Mouse (Mus musculus): ENCODE data around the gene Dusp1. TPM values are rescaled to one million over a fixed set of nuclear protein-coding genes. Genes with fewer than 3 reads are reported as not detected.

Dusp1 gene
- total RNA-seq, 1 experiment from 2014 or later, result 30.8 TPM

DNA sequence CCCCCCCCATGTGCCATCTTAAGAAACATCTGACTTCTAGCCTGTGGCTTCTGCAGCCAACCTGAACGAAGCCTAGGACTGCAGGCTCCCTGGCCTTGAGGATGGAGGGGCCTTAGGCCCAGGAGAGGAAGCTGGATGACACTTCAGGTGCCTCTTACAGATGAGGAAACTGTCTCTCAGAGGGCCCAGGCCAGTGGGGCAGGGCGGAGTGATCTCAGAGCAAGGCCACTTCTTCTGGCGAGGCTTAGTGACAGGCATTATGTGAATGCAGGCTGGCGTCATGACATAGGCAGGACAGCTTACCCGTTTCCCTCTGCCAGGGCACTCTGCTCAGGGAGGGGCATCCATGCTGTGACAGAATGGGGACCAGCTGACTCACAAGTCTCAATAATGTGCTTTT lies 60.1 kb downstream of the Dusp1 start:
- no peak for DNase-seq

DNA sequence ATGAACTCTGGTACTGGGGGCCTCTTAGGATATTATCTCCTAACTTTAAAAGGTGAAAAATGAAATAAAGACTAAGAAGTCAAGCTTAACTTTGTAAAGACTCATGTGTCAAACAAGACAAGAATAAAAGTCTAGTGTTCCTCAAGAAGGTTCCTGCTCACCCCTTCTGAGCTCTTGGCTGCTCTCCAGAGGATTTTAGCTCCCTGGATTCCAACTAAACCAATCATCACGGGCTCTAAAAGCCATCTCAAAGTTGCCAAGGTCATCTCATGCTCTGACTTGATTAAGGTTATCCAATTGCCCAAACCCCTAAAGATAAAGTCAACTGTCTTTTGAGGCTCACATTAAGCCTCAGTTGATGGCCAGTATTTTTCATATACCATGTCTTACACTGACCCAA lies 63.3 kb downstream of the Dusp1 start:
- DNase-seq, result no peak

DNA sequence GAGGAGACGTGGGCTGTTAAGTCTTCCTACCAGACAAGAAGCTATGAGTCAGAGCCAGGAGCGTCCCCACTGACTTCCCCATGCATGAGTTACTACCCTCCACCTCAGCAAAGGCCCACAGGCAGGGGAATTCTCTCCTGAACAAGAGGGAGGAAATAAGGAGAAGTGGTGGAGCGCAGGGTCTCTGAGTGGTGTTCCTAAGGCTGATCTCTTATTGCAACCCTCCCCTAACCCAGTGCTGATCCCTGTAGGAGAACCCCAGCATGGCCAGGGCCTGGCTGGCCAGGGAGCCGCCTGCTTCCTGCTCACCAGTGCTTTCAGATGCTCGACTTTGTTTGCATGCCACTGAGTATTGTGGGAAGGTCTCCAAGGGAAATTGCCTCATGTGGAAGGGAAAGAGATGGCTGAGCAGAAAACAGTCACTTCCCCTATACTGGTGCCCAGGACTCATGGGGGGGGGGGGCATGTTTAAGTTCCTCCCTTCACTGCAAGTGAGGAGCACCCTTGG lies 64.5 kb downstream of the Dusp1 start:
- no peak for DNase-seq

DNA sequence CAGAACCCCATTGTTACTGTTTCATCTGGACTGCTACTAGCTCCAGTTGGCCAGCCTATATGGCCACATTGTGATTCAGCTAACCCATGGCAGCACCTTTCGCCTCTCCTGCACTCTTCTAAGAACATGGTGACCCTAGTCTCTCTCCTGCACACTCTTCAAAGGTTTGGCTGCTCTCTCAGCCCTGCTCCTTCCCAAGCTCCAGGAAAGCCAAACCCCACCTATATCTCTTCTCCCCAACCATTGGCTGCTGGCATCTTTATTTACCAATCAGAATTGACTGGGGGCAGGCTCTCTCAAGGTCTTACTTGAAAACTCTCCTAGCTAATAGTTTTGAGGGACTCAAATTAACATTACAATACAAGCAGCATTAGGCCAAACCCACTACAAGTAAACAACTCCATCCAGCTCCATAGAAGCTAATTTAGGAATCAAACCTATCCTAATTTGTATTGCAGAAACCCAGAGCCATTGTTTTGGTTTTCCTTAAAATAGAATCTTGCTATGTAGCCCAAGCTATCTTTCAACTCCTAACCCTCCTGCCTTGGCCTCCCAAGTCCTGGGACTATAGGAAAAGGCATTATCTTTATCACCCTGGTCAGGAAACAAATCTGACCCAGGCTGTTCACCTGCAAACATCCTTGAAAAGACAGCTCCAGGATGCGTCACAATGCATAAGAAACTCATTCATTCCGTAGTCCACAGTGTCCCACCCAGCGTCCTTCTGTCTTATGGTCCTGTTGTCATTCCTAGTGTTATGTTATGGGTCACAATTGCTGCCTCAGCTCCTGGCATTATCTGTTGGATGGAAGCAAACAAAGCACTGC lies 67.1 kb downstream of the Dusp1 start:
- DNase-seq, result no peak

DNA sequence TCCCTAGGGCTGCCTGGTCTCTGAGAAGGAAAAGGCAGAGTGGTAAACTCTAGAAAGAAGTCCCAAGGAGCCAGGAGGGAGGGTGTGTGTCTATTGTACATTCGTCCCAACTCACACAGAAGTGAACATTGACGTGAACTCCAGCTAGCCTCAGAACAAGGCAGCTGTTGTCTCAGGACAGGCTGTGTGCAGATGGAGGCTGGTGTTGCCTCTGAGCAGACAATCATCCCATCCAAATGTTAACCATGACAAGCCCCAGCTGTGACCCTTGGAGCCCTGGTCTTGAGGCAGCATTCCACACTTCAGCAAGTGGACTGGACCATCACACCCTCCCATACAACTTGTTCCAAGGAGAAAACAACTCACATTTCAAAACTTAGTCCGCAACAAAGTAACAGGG lies 69.7 kb downstream of the Dusp1 start:
- DNase-seq, result no peak

DNA sequence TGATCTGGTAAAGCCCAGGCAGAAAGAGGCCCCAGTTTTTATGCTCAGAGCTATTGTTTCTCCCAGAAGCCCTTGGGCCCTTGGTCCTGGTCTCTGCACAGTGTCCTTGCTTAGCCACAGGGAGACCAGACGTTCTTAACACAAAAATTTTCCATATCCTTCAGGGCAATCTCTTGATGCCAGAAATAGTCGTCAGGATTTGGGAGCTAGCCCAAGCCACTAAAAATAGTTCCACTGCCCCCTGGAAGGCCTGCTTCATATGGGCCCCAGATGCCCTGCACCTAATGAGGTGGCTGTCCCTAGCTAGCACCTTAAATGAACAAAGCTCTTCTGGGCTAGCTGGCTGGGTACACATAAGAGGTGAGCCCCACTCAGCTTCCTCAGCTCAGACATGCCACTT lies 71.0 kb downstream of the Dusp1 start:
- no peak for DNase-seq

DNA sequence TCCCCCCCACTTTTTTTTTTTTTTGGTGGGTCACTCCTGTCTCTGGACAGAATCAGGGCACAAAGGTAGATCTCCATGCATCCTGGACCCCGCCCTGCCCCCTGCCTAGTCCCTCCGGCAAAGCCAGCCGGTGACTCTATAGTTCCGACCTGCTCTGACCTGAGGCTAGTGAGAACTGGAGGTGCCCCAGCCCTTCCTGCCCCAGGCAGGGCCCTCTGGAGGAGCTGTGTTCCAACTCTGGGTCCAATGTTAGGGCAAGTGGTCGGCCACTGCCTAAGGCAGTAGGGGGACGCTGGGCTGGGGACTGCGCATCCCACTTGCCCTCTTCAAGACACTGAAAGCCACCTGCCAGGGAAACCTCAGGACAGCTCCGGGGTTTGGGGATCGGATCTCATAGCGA lies 71.9 kb downstream of the Dusp1 start:
- DNase-seq, result no peak

DNA sequence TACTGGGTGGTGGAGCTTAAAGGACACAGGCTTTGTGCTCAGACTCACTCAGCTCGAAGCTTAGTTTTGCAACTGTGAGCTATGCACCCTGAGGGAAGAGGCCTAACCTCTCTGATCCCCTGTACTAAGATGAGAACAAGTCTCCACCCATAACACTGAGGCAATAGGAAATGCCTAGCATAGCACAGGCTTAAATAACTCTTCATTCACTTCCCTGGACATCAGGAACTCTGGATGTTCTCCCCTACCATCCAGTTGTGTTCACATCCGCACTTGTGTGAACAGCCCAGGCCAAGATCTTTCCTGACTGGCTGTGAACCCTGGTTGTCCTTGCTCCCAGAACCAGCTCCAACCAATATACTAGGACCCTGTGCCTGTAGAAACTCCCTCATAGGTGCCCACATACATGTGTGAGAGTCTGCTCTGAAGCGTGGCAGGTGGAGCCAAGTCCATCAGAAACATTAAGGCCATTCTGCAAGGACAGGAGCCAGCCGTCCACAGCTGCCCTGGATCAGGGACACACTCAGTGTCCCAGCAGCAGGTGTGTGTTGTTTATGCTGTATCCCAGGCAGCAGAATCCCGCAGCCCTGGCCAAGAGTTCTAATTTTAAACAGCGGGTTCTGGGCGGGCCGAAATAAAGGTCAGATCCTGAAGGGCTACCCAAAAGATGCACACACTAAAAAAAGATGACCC lies 73.1 kb downstream of the Dusp1 start:
- no peak for DNase-seq

DNA sequence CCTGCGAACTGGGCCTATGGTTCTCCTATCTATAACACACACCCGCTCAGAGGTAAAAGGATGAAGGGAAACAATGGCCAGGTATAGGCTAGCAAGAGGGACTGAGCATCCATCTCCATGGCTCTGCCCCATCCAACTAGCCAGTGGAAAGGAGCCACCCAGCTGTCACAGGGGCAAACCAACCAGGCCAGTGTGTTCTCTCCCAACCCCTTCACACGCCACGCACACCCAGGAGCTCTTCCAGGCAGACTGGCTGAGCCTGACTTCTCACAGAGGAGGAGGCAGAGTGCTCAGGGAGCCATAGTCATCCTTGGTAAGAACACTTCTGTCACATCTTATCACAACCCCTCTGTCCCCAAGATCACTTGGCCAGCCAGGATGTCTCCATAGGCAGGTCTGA lies 74.0 kb downstream of the Dusp1 start:
- no peak for DNase-seq

DNA sequence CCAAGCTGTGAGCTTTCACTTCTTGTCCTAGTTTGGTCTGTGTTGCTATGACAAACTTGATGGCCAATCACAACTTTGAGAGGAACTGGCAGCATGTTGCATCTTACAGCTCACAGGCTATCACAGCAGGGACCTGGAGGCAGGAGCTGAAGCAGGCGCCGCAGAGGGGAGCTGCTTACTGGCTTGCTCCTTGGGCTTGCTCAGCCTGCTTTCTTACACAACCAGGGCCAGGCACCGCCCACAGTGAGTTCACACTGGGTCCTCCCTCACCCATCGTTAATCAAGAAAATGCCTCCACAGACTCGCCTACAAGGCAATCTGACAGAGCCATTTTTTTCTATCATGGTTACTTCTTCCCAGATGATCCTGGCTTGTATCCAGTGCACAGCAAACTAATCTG lies 74.7 kb downstream of the Dusp1 start:
- DNase-seq, result no peak

DNA sequence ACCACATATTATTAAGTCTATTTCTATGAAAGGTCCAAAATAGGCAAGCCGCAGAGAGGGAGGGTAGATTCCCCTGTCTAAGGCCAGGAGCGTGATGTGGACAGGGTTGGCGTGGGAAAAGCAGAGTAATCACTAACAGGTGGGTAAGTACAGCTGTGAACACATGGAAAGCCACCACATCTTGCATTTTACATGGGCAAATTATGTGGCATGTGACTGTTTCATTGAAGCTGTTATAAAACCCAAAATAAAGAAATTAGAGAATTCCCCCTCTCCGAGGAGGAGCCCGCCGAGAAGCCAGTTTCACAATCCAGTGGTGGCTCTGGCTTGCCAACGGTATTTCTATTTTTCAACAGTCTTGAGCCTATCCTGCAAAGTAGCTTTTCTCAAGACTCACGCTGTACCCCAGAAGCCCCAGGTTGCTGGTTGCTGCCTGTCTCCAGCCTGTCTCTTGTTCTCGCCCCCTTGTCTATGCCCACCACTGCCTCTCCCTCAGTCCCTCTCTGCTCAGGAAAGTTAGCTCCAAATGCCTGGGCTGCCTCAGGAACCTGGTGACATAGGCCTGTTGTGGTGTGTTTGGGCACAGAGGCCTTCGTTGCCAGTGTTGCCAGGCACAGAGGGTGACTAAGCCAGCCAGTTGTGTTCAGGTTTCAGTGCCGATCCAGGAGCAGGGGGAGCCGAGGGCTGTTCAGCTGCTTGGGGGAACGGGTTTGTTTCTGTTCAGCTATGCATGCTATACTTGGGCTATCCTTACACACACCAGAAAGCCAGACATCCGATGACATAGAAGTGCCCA lies 77.1 kb downstream of the Dusp1 start:
- DNase-seq, result no peak

DNA sequence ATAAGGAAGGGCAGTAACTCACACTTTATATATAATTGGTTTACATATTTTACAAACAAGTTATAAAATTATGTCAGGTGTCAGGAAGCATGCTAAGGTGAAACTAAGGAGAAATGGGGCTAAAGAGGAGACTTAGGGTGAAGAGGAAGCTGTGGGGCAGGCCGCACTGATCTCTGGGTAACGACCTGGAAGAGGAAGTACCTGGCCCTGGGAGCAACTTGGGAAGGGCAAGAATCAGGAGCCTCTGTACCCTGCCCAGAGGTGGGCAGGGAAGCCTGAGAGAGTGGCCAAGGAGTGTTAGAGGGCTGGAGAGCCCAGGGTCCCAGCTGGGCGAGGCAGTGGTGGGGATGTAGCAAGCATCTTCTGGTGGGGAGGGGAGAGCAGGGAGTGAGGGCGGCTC lies 81.0 kb downstream of the Dusp1 start:
- DNase-seq, result no peak

DNA sequence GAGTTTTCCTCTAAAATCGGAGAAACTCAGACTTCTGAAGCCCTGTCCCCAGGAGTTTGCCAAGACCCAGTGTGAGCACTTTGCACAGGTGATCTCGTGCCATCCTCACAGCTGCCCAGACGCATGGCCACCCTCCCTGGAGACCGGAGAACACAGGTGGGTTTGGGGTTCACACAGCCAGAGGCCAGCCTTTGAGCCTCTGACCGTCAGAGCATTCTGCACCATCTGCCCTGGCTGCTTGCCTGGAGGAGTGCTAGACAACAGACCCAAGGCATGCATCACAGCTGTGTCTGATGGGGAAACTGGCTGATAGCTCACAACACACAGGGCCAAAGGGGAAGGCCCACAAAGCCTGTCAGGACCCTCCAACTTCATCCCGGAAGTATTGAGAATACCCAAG lies 82.3 kb downstream of the Dusp1 start:
- no peak for DNase-seq

DNA sequence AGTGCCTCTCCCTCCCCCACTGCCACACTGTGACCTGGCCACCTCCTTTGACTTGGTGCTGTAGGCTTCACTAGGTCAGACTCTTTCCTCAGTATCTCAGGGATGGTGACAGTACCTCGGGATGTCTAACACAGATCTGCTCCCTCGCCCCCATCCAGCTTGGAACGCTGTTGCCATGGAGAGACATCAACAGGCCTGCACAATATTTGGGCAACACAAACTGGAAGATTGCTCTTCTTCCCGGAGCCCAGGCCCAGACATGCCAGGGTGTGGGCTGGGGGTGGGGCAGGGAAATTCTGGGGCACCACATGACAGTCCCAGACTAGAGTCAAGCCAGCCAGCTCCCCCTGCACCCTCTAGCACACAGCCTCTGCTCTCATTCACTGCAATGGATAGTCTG lies 83.3 kb downstream of the Dusp1 start:
- DNase-seq, result no peak

DNA sequence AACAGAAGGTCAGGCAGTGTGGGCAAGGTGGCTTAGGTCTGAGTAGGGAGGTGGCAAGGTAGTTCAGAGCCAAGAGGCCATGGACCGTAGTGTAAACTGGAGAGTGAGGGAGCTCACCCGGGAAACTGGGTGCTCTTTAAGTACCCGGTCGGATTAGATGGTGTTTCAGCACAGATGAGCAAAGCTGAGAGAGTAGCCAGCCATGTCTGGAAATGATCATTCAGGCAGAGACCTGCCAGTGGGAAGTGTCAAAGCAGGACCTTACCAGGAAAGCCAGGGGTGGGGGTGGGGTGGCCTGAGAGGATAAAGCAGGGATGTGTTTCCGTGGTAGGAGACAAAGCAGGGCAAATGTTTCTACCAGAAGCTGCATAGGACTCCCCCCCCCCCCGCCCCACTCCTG lies 85.1 kb downstream of the Dusp1 start:
- no peak for DNase-seq

DNA sequence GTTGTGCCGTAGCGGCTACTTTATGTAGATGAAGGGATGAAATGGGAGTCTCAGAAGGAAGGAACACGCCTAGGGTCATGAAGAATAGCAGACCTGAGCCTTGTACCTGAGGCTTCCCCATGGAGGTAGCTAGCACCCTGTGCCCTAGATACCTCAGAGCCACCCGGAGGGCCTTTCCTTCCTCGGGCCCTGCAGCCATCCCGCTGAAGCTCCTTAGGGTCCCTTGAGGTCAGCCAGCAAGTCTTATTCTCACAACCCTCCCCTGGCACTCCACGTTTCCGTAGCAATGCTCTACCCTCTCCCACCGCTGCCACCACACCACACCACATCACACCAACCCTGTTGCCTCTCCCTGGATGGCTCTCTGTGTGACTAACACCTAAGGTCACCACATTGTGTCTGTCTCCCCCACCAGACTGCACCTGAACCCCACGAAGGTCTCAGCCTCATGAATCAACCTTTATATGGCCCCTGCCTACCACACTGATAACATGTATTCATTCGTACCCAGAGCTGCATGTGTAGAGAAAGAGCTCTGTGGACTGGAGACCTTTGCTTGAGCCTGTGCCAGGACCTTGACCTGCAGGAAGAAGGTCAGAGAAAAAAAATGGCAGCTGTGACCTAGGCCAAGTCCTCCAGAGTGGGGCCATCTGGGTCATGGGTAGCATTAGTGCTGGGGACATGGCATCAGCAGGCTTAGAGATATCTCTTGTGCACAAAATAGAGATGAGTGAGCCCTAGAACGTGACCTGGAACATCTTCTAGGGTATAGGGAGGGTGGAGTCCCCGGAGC lies 93.6 kb downstream of the Dusp1 start:
- no peak for DNase-seq

DNA sequence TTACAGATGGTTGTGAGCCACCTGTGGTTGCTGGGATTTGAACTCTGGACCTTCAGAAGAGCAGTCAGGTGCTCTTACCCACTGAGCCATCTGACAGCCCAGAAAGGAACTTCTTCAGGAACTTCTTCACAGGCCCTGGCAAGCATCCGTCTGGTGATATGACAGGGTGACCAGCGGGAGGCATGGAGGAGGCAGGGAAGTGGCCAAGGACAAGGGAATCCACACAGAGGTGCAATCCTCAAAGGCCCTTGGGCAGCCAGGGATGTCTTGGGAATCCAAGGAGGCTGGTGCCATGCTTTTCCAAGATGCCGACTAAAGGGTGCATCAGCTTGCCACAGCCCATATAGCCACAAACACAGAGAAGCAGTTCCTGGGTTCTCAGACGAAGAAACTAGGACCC lies 94.3 kb downstream of the Dusp1 start:
- DNase-seq, result no peak

DNA sequence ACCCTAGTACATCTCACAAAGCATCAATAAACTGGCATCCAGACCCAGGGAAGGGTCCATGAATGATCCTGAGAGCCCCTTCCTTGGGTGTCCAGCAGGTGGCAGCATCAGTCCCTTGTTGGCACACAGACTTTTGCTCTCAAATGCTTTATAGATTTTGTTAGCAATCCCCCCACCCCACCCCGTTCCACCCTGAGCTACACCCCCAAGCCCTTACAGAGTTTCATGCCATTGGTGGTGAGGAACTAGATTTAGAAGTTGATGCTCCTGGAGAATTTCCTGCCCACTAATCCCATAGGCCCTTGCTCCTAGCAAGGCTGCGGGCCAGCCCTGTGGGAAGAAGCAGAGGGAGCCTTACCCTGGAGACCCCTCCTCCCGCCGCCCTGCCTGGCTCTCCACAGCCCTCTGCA lies 95.2 kb downstream of the Dusp1 start:
- peak; percentile 85 for DNase-seq

DNA sequence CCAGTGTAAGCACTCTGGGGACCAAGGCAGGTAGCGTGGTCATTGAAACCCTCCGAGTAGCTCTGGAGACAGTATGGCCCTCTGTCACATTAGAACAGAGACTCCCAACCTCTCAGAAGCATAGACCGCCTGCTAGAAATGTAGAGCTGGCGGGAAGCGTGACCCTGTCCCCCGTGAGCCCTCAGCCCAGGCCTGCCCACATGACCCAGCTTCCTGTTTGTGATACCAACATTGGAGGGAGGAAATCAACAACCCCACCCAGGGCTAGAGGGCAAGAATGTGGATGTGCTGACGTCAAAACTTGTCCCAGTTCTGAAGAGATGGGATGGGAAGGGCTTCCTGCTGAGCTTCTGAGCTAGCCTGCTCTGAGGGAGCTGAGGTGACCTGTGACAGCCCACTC lies 97.0 kb downstream of the Dusp1 start:
- peak; percentile 45 for DNase-seq

DNA sequence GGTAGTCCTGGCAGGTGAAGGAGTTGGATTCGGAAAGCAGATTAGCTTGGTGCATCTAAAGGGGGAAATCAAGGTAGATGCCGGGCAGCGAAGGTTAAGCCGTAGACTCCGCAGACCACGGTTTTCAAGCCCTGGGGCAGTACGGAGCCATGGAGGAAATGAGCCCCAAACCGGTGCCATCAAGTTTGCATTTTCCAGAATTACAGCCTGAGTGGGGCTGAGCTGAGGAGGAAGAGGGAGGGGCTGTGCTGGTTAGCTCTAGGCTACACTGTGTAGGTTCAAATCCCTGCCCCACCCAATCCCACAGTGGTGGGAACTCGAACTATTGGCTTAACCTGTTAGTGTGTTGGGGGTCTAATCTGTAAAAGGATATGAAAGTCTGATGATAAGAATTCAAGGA lies 97.4 kb downstream of the Dusp1 start:
- no peak for DNase-seq

DNA sequence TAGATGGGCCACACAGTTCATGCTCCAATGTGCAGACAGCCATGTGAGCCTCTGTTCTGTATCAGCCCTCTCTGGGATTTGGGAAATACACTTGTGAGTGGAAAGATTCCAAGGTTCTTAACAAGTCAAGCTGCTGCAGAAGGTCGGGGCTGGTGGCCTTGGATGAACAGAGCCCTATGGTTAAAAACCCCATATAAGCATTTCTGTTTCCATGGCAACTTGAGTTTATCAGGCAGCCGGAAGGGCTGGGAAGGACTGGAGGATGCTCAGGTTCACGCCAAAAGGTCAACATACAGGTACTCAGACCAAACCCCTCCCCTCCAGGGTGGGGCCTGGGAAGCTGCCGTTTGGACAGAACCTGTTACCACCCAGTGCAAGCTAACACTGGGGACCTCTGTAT lies 97.9 kb downstream of the Dusp1 start:
- no peak for DNase-seq

DNA sequence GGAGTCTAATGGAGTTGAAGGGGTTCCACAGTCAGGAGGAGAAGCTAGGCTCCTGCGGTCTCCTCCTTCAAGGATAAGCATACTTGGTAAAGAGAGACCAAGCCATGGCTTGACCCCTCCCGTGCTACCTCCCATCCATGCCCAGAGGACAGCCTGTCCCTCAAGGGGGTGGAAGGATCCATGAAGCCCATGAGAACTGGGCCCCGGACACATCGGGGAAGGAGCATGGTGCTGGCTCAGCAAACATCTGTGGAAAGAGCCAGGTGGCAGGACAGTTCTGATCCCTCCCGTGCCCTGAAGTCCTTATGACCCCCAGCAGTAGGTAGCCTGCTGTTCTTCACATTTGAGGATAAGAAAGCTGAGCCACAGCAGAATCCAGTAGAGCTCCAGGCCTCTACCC lies 98.5 kb downstream of the Dusp1 start:
- DNase-seq, result no peak

Measured in adrenal gland, postnatal 25 days (tissue).